Mouse (Mus musculus): ENCODE data around the gene Engase. TPM values are rescaled to one million over a fixed set of nuclear protein-coding genes. Genes with fewer than 3 reads are reported as not detected.
A peak's percentile ranks its signal among the peaks of the same experiment; 100 is the strongest.

Gene Engase
- polyA plus RNA-seq, 1 experiment from 2014 or later = 9.0 TPM

- no peak overlapping the region for H3K9ac ChIP-seq
- peaks cover 6% of the 10 kb centered on the region for H3K4me1 ChIP-seq
- H3K27me3 ChIP-seq = peaks cover 6% of the 10 kb centered on the region; the same call in 1 of the 2 replicates
- WGBS = 53% methylated on average over 5 of the region's 5 CpGs
- no peak for ATAC-seq (ENCODE audit: low FRiP score)
- no peaks in the 10 kb centered on the region for H3K36me3 ChIP-seq (replicated peaks)
- H3K9me3 ChIP-seq = no peaks in the 10 kb centered on the region
- no peak overlapping the region for H3K4me2 ChIP-seq
- no peak overlapping the region for H3K27ac ChIP-seq
- H3K4me3 ChIP-seq (replicated peaks) = no peak overlapping the region
Observed at GRCm38 (mm10) chr11:118520251-118520650, 43.6 kb downstream of the Engase start.

GRCm38 (mm10) chr11:118520932-118521331 is 44.3 kb downstream of the Engase start:
- 79% methylated on average over 2 of the region's 2 CpGs for WGBS

GRCm38 (mm10) chr11:118523496-118524145 is 47.0 kb downstream of the Engase start:
- Histone ChIP-seq H3K9ac (no peak overlapping the region), H3K4me1 (peaks cover 8% of the 10 kb centered on the region), H3K4me3 (replicated peaks) (no peak overlapping the region), H3K4me2 (no peak overlapping the region), H3K27me3 (peaks cover 19% of the 10 kb centered on the region), H3K27ac (no peak overlapping the region), H3K9me3 (no peaks in the 10 kb centered on the region), H3K36me3 (replicated peaks) (no peaks in the 10 kb centered on the region)
- 88% methylated on average over 4 of the region's 4 CpGs for WGBS
- no peak for ATAC-seq (ENCODE audit: low FRiP score)

More at GRCm38 (mm10) chr11:118520932-118521331, 44.3 kb downstream of the Engase start:
- Histone ChIP-seq H3K9me3 (no peaks in the 10 kb centered on the region), H3K27me3 (peaks cover 8% of the 10 kb centered on the region; the same call in 1 of the 2 replicates), H3K4me1 (peaks cover 8% of the 10 kb centered on the region), H3K36me3 (replicated peaks) (no peaks in the 10 kb centered on the region), H3K4me2 (no peak overlapping the region), H3K27ac (no peak overlapping the region), H3K4me3 (replicated peaks) (no peak overlapping the region), H3K9ac (no peak overlapping the region)
- ATAC-seq (ENCODE audit: low FRiP score) = no peak

- no peaks in the 10 kb centered on the region for H3K9me3 ChIP-seq
- peaks cover 30% of the 10 kb centered on the region for H3K27me3 ChIP-seq
- 60% methylated on average over 11 of the region's 11 CpGs for WGBS
- no peaks in the 10 kb centered on the region for H3K36me3 ChIP-seq (replicated peaks)
- H3K9ac ChIP-seq = no peak overlapping the region
- no peak for ATAC-seq (ENCODE audit: low FRiP score)
- peaks cover 13% of the 10 kb centered on the region for H3K4me1 ChIP-seq
- no peak overlapping the region for H3K27ac ChIP-seq
- H3K4me2 ChIP-seq = no peak overlapping the region
- no peak overlapping the region for H3K4me3 ChIP-seq (replicated peaks)
Observed at GRCm38 (mm10) chr11:118525059-118525458, 48.4 kb downstream of the Engase start.

- 88% methylated on average over 9 of the region's 9 CpGs for WGBS
- Histone ChIP-seq H3K36me3 (replicated peaks) (no peaks in the 10 kb centered on the region), H3K27me3 (peaks cover 44% of the 10 kb centered on the region), H3K27ac (no peak overlapping the region), H3K9me3 (no peaks in the 10 kb centered on the region), H3K4me1 (peaks cover 20% of the 10 kb centered on the region), H3K9ac (no peak overlapping the region), H3K4me2 (no peak overlapping the region), H3K4me3 (replicated peaks) (no peak overlapping the region)
- ATAC-seq (ENCODE audit: low FRiP score) = no peak
Observed at GRCm38 (mm10) chr11:118528761-118529160, 52.1 kb downstream of the Engase start.

- WGBS = 54% methylated on average over 8 of the region's 8 CpGs
- H3K27ac ChIP-seq = 0 out of 2 replicates have a peak overlapping the region, but pooled peaks have one; percentile 25
- peak; percentile 24; the same call in 1 of the 2 replicates for ATAC-seq (ENCODE audit: low FRiP score)
Observed at GRCm38 (mm10) chr11:118530313-118530712, 53.7 kb downstream of the Engase start.

GRCm38 (mm10) chr11:118534382-118535092 is 57.9 kb downstream of the Engase start:
- Histone ChIP-seq H3K36me3 (replicated peaks) (no peaks in the 10 kb centered on the region), H3K9ac (no peak overlapping the region), H3K27ac (no peak overlapping the region), H3K9me3 (no peaks in the 10 kb centered on the region), H3K27me3 (peaks cover 33% of the 10 kb centered on the region), H3K4me1 (peaks cover 31% of the 10 kb centered on the region), H3K4me3 (replicated peaks) (no peak overlapping the region), H3K4me2 (no peak overlapping the region)
- peak; percentile 9; the same call in 1 of the 2 replicates for ATAC-seq (ENCODE audit: low FRiP score)
- 33% methylated on average over 18 of the region's 18 CpGs for WGBS

More at GRCm38 (mm10) chr11:118530313-118530712, 53.7 kb downstream of the Engase start:
- Histone ChIP-seq H3K4me2 (no peak overlapping the region), H3K4me3 (replicated peaks) (no peak overlapping the region), H3K9ac (no peak overlapping the region), H3K4me1 (peaks cover 22% of the 10 kb centered on the region), H3K27me3 (peaks cover 48% of the 10 kb centered on the region), H3K9me3 (no peaks in the 10 kb centered on the region), H3K36me3 (replicated peaks) (no peaks in the 10 kb centered on the region)

GRCm38 (mm10) chr11:118538008-118538407 is 61.4 kb downstream of the Engase start:
- Histone ChIP-seq H3K36me3 (replicated peaks) (no peaks in the 10 kb centered on the region), H3K27ac (no peak overlapping the region), H3K27me3 (peaks cover 20% of the 10 kb centered on the region), H3K9ac (no peak overlapping the region), H3K9me3 (no peaks in the 10 kb centered on the region), H3K4me3 (replicated peaks) (no peak overlapping the region), H3K4me1 (peaks cover 19% of the 10 kb centered on the region), H3K4me2 (no peak overlapping the region)
- 63% methylated on average over 11 of the region's 11 CpGs for WGBS
- ATAC-seq (ENCODE audit: low FRiP score) = peak; percentile 67; the same call in 1 of the 2 replicates

Other genes with a start within 250 kb of the Engase start
- 24.0 and 24.9 TPM in 2 replicates for gene Cyth1, start 228.2 kb upstream of the Engase start, polyA plus RNA-seq (2016; fragmentation: Nextera tagmentation; extraction: Ambion mirVana)
- 17.1 and 19.6 TPM in 2 replicates for gene Usp36, start 186.6 kb upstream of the Engase start, polyA plus RNA-seq (2016; fragmentation: Nextera tagmentation; extraction: Ambion mirVana)
- 0.32 and 0.41 TPM in 2 replicates for gene Cep295nl, start 134.3 kb upstream of the Engase start, polyA plus RNA-seq (2016; fragmentation: Nextera tagmentation; extraction: Ambion mirVana)
- 47.0 and 48.0 TPM in 2 replicates for gene Timp2, start 121.1 kb upstream of the Engase start, polyA plus RNA-seq (2016; fragmentation: Nextera tagmentation; extraction: Ambion mirVana)
- 1.2 TPM in 2 replicates for gene Lgals3bp, start 74.7 kb upstream of the Engase start, polyA plus RNA-seq (2016; fragmentation: Nextera tagmentation; extraction: Ambion mirVana)
- gene Cant1, start 57.7 kb upstream of the Engase start, polyA plus RNA-seq (2016; fragmentation: Nextera tagmentation; extraction: Ambion mirVana) = 25.4 and 27.0 TPM in 2 replicates
- 1.8 and 2.9 TPM in 2 replicates for gene C1qtnf1, start 48.6 kb upstream of the Engase start, polyA plus RNA-seq (2016; fragmentation: Nextera tagmentation; extraction: Ambion mirVana)